Mouse (Mus musculus): ENCODE data around the gene Fnbp1. TPM values are rescaled to one million over a fixed set of nuclear protein-coding genes. Genes with fewer than 3 reads are reported as not detected.
A peak's percentile ranks its signal among the peaks of the same experiment; 100 is the strongest.

The Fnbp1 gene
- polyA plus RNA-seq, 1 experiment from 2014 or later: 30.5 TPM

DNA sequence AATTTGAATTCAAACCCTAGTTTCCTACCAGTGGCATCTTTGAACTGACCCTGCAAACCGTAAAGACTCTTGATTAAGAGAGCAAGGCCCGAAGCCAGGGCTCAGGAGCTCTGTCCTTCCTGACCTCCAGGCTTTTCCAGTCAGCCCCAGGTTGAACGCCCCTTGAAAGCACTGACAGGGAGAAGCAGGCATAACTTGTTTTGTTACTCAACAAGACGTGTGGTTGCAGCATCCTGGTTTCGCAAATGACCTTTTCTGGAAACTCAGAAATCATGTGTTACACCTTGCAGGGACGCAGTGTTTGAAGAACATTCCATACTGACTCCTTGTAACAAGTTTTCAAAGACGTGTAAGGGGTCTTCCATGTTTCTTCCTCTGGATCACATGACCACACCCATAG, 5.2 kb upstream of the Fnbp1 start:
- ATAC-seq (ENCODE audit: insufficient number of reproducible peaks, low FRiP score, low TSS enrichment, low read depth): no peak
- Histone ChIP-seq H3K27me3 (no peaks in the 10 kb centered on the region), H3K4me1 (peaks cover 25% of the 10 kb centered on the region), H3K4me3 (replicated peaks) (no peak overlapping the region), H3K9me3 (replicated peaks) (no peaks in the 10 kb centered on the region), H3K9ac (no peak overlapping the region), H3K27ac (replicated peaks) (no peak overlapping the region), H3K4me2 (replicated peaks) (no peak overlapping the region), H3K36me3 (peaks cover 28% of the 10 kb centered on the region)
- WGBS: 76% methylated on average over 7 of the region's 7 CpGs

DNA sequence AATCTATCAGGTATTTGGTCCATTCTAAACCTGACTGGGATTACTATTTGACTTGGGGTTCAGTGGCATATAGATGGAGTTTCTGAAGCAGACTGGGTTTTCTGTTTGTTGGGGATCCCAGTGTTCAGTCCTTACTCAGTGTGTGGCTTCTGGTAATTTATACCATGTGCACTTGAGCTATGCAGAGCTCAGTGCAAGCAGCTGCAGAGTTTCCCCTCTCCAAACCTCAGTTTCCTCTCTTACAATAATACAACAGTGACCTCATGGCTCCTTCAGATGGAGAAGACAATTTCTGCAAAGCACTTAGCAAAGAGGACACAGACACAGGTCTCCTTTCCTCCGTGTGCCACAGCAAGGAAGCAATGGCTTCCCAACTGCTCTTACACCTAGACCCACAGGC, 3.1 kb upstream of the Fnbp1 start:
- 61% methylated on average over 1 of the region's 1 CpGs for WGBS
- H3K4me3 ChIP-seq (replicated peaks): no peak overlapping the region
- no peak overlapping the region for H3K4me2 ChIP-seq (replicated peaks)
- H3K36me3 ChIP-seq: peaks cover 21% of the 10 kb centered on the region
- H3K9ac ChIP-seq: no peak overlapping the region
- H3K27ac ChIP-seq (replicated peaks): no peak overlapping the region
- no peaks in the 10 kb centered on the region for H3K9me3 ChIP-seq (replicated peaks)
- H3K4me1 ChIP-seq: peaks cover 28% of the 10 kb centered on the region
- no peak for ATAC-seq (ENCODE audit: insufficient number of reproducible peaks, low FRiP score, low TSS enrichment, low read depth)
- no peaks in the 10 kb centered on the region for H3K27me3 ChIP-seq

DNA sequence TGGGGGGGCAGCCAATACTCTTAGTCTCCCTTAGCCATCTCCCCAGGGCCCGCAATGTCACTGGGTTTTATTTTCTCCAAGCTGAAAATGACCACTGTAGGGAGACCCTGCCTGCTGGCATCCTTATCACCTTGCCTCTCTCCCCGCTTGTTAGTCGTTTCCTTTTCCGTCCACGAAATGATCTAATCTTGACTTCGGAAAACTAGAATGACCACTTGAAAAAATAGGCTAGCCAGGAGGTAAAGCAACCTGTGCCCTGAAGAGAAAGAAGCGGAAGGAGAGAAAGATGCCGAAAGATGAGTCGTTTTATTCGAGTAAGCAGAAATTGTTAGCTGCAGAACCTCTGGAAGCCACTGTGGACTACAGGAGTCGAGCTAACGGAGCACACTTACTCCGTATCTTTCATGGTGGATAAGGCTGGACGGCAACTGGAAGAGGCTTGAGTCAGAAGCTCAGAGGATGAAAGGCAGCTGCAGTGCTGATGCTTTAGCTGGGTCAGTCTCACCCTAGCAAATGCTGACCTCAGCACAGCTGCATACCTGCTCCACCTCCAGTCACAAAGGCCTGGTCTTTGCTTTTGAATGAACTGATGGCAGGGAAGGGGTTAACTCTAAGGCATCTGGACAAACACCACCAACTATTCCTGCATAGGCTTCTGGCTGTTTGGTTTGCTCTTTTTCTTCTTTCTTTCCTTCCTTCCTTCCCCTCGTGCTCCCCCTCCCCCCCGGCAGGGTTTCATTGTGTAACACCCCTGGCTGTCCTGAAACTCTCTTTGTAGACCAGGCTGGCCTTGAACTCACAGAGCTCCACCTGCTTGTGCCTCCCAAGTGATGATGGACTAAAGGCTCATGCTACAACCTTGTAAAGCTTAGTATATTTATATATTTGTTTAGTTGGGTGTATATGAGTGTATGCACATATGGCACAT, 2.2 kb upstream of the Fnbp1 start:
- Histone ChIP-seq H3K27me3 (no peaks in the 10 kb centered on the region), H3K36me3 (peaks cover 13% of the 10 kb centered on the region), H3K27ac (replicated peaks) (no peak overlapping the region), H3K9ac (no peak overlapping the region), H3K4me2 (replicated peaks) (no peak overlapping the region), H3K4me1 (peaks cover 30% of the 10 kb centered on the region), H3K4me3 (replicated peaks) (no peak overlapping the region), H3K9me3 (replicated peaks) (no peaks in the 10 kb centered on the region)
- 80% methylated on average over 16 of the region's 16 CpGs for WGBS
- ATAC-seq (ENCODE audit: insufficient number of reproducible peaks, low FRiP score, low TSS enrichment, low read depth): no peak

DNA sequence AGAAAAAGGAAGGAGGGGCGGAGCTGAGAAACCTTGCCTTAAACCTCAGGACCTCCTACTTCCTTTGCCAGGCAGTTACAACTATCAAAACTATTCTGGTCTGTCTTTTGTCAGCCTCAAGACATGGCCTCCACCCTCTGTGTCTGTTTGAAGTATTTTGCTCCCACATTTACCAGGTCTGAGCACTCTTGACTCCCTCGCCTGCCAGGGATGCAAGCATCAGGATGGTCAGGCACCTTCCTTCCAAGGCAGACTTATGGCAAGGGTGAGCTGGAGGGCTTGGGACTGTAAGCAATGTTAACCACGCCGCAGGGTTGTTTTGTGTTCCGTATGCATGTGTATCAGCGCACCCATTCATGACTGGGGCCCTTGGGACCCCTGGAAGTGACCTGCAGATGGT, 1.5 kb upstream of the Fnbp1 start:
- ATAC-seq (ENCODE audit: insufficient number of reproducible peaks, low FRiP score, low TSS enrichment, low read depth): no peak
- WGBS: 78% methylated on average over 6 of the region's 6 CpGs

DNA sequence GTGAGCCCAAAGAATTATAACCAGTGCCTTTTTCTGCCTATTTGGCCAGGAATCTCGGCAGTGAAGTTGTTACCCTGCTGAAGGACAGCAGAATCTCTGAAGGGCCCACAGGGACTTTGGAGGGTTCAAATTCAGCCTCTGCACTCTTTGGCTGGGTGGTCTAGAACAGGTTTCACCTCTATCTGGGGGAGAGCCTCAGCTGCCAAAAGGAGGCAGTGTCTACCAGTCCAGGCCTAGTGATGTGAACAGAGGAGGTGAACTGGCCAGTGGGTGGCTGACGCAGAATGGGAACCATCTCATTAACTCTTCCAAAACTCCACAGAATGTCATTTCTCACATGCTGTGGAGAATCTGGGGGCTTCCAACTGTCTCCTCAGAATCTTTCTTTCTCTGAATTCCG, 697 bp upstream of the Fnbp1 start:
- H3K4me1 ChIP-seq: peaks cover 37% of the 10 kb centered on the region
- peak overlapping the region; percentile 96; the same call in 1 of the 2 replicates for H3K9ac ChIP-seq
- H3K4me2 ChIP-seq (replicated peaks): peak overlapping the region; percentile 89
- H3K27me3 ChIP-seq: no peaks in the 10 kb centered on the region
- WGBS: 30% methylated on average over 3 of the region's 3 CpGs
- peak overlapping the region; percentile 97 for H3K4me3 ChIP-seq (replicated peaks)
- H3K27ac ChIP-seq (replicated peaks): peak overlapping the region; percentile 94
- H3K9me3 ChIP-seq (replicated peaks): no peaks in the 10 kb centered on the region
- H3K36me3 ChIP-seq: peaks cover 11% of the 10 kb centered on the region
- no peak for ATAC-seq (ENCODE audit: insufficient number of reproducible peaks, low FRiP score, low TSS enrichment, low read depth)

More for the DNA sequence above, 1.5 kb upstream of the Fnbp1 start:
- Histone ChIP-seq H3K4me2 (replicated peaks) (no peak overlapping the region), H3K9me3 (replicated peaks) (no peaks in the 10 kb centered on the region), H3K4me3 (replicated peaks) (no peak overlapping the region), H3K27me3 (no peaks in the 10 kb centered on the region), H3K4me1 (peaks cover 35% of the 10 kb centered on the region), H3K36me3 (peaks cover 11% of the 10 kb centered on the region), H3K27ac (replicated peaks) (no peak overlapping the region), H3K9ac (no peak overlapping the region)

DNA sequence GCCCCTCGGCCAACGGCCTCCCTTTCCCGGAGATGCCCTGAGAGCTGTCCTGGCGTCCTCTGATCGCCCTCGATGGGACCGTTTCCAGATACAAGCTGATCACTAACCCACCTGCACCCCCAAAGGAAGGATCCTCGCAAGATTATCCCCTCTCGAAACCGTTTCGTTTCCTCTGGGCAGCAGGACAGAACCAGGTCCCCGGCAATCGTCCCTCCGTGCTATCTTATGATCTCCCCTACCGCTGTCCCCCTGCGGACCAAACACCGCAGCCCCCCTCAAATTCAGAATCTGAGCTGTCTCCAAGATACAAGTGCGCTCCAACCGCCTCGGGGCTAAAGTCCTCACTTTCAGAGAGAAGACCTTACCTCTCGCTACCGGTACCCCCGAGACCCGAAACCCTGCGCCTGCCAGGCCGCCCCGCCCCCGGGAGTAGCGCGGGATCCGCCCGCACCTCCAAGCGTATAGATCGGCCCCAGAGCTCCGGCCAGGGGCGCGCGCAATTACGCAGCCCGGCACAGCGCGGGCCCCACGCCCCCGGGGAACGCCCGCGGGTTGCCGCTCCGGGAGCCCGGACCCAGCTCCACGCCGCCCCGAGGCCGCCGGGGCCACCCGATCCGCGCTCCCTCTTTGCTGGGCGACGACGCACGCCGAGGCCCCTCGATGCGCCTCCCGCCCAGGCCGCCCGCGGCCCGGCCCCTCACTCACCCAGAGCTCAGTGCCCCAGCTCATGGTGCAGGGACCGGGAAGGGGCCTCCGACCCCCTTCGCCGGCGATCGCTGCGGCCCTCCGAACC, 538 bp downstream of the Fnbp1 start:
- H3K27ac ChIP-seq (replicated peaks): peak overlapping the region; percentile 94
- peaks cover 4% of the 10 kb centered on the region for H3K36me3 ChIP-seq
- under 1% methylated on average over 75 of the region's 78 CpGs for WGBS
- H3K9me3 ChIP-seq (replicated peaks): no peaks in the 10 kb centered on the region
- H3K4me3 ChIP-seq (replicated peaks): peak overlapping the region; percentile 97
- H3K4me2 ChIP-seq (replicated peaks): peak overlapping the region; percentile 89
- peaks cover 46% of the 10 kb centered on the region for H3K4me1 ChIP-seq
- peak; percentile 58 for ATAC-seq (ENCODE audit: insufficient number of reproducible peaks, low FRiP score, low TSS enrichment, low read depth)
- H3K9ac ChIP-seq: peak overlapping the region; percentile 96
- H3K27me3 ChIP-seq: no peaks in the 10 kb centered on the region

DNA sequence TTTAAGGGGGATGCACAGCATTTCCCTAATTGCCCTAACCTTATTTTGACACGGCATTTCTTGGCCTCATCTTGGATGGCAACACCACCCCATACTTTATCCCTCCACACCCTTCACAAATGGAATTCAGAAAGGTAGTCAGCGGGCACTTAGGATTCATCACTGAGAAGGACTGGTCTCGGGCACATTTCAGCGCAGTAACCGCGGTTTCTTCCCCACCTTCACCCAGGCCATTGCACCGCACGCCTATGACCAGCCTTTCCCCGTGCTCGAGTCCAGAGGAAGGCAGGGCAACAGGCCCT, 1.1 kb downstream of the Fnbp1 start:
- Histone ChIP-seq H3K27ac (replicated peaks) (no peak overlapping the region), H3K4me3 (replicated peaks) (peak overlapping the region; percentile 97), H3K27me3 (no peaks in the 10 kb centered on the region), H3K4me2 (replicated peaks) (peak overlapping the region; percentile 89), H3K36me3 (no peaks in the 10 kb centered on the region), H3K9ac (peak overlapping the region; percentile 96), H3K4me1 (peaks cover 51% of the 10 kb centered on the region), H3K9me3 (replicated peaks) (no peaks in the 10 kb centered on the region)
- 5% methylated on average over 10 of the region's 10 CpGs for WGBS
- ATAC-seq (ENCODE audit: insufficient number of reproducible peaks, low FRiP score, low TSS enrichment, low read depth): no peak

DNA sequence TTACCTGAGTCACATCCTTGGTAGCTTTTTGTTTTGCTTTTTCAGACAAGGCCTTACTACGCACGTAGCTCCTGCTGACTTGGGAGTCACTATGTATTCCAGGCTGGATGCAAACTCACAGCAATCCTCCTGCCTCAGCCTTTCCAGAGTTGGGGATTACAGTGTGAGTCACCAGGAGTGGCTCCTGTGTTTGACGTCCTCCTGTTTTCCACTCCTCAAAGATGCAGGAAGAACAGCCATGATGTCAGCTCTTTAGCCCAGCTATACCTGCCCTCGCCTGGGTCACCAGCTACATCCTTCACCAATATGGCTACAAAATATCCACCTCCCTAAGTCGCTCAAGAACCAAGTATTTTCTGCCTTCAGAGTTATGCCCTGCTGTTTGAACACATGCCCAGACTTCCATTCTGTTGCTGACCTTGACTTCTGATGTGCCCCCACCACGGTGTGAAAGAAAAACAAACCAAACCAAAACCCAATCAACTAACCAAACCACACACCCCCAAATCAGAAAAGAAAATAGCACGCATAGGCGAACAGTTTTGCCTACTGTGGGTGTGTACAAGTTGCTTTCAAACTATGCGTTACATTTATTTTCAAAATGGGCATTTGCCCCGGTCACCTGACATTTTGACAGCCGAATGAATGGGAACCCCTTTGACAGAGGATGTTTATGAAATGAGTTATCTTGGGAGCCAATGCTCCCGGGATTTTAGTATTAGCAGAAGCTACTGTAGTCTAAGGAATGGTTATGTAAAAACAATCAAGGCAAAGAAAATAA, 1.6 kb downstream of the Fnbp1 start:
- WGBS: 78% methylated on average over 12 of the region's 12 CpGs
- Histone ChIP-seq H3K36me3 (no peaks in the 10 kb centered on the region), H3K4me2 (replicated peaks) (peak overlapping the region; percentile 89), H3K4me3 (replicated peaks) (peak overlapping the region; percentile 97), H3K9ac (peak overlapping the region; percentile 96; the same call in 1 of the 2 replicates), H3K4me1 (peaks cover 55% of the 10 kb centered on the region), H3K27ac (replicated peaks) (no peak overlapping the region), H3K27me3 (no peaks in the 10 kb centered on the region), H3K9me3 (replicated peaks) (no peaks in the 10 kb centered on the region)
- no peak for ATAC-seq (ENCODE audit: insufficient number of reproducible peaks, low FRiP score, low TSS enrichment, low read depth)

DNA sequence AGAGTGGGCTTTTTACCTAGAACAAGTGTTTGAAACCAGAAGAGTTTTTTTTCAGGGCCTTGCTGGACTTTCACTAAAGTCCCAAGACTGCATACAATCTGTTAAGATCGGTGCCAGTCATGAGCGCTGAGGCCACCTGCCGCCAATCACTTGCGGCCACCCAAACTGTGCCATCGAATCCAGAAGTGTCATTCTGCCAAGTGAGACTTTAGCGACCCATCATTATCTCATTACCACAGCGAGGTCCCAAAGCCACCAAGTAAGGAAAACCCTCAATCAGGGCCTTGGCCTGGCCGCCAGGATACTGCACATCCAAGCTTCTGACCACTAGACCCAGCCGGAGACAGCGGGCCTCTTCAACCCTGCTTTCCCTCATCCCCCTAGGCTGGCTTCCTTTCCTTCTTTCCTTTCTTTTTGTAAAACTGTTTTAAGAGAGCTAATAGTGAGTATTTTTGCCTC, 2.6 kb downstream of the Fnbp1 start:
- Histone ChIP-seq H3K9me3 (replicated peaks) (no peaks in the 10 kb centered on the region), H3K36me3 (no peaks in the 10 kb centered on the region), H3K4me1 (peaks cover 51% of the 10 kb centered on the region), H3K4me3 (replicated peaks) (no peak overlapping the region), H3K27me3 (no peaks in the 10 kb centered on the region), H3K4me2 (replicated peaks) (no peak overlapping the region), H3K27ac (replicated peaks) (no peak overlapping the region), H3K9ac (no peak overlapping the region)
- 80% methylated on average over 10 of the region's 10 CpGs for WGBS
- no peak for ATAC-seq (ENCODE audit: insufficient number of reproducible peaks, low FRiP score, low TSS enrichment, low read depth)

DNA sequence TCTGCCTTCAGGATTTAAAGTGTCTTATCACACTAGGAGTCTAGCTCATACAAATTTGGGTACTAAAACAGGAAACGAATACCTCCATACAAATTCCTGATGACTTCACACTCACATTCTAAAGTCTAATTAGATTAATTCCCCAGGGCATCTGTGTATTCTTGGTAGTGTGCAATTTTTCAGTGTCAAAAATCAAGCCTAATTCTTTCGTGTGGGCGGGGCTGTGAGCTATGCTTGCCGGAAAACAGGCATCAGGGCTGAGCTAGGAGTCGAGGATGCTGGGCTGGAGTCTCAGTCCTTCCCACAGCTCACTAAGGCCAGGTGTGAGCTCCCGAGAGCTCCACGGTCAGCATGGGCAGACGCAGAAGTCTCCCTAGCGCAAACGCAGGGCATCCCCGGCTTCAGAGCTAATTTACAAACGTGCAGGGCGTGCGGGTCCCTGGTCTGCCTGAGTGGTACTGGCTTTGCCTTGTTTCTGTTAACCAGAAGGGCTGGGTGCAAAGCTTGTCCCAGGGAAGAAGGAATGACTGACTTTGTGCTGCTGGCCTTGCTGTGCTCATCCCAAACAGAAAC, 4.7 kb downstream of the Fnbp1 start:
- Histone ChIP-seq H3K27me3 (no peaks in the 10 kb centered on the region), H3K36me3 (no peaks in the 10 kb centered on the region), H3K9ac (no peak overlapping the region), H3K4me3 (replicated peaks) (no peak overlapping the region), H3K9me3 (replicated peaks) (no peaks in the 10 kb centered on the region), H3K4me1 (peaks cover 44% of the 10 kb centered on the region), H3K27ac (replicated peaks) (no peak overlapping the region), H3K4me2 (replicated peaks) (no peak overlapping the region)
- WGBS: 61% methylated on average over 14 of the region's 14 CpGs
- no peak for ATAC-seq (ENCODE audit: insufficient number of reproducible peaks, low FRiP score, low TSS enrichment, low read depth)
